Comparison of ENCODE assay signal across 8 mouse cellular contexts in the genomic region with DNA sequence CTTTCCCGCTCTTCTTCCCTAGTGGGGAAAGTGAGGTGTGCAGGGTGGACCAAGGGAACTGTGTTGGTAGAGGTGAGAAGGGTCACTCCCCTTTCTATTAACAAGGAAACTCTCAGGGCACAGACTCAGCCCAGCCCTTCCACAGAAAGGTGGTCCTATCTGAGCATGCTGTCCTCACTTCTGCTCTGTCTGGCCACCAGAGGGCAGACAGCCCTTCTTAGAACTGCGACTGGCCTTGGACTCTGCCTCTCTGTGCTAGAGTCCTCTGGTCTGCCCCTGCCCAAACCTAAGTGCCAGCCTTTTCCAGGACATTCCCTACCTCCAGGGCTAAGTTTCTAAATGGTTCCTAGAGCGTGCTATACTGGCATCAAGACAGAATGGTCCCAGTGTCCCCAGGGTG. TPM values are rescaled to one million over a fixed set of nuclear protein-coding genes. Genes with fewer than 3 reads are reported as not detected.
DNase-seq lines count a peak whose midpoint lies in the region; ATAC-seq and TF ChIP-seq lines count a peak whose summit lies in the region.

No protein-coding gene starts in this region.

- TF ChIP-seq CTCF in testis, adult 2 months (IDR thresholded peaks at IDR 0.05; ENCODE audit: control insufficient read depth, insufficient read depth, insufficient replicate concordance, low read depth, low read length): peak; percentile 66; the same call in 1 of the 2 replicates

- no peak overlapping the region for H3K27ac ChIP-seq in embryonic facial prominence, embryonic 15.5 days (replicated peaks)
- no peak overlapping the region for H3K27ac ChIP-seq in heart, embryonic 16.5 days (ENCODE audit: low read length)
- H3K27ac ChIP-seq in liver, embryonic 15.5 days (replicated peaks): no peak overlapping the region
- H3K27ac ChIP-seq in neural tube, embryonic 13.5 days (replicated peaks): no peak overlapping the region
- no peak overlapping the region for H3K27ac ChIP-seq in testis, adult 2 months (ENCODE audit: control insufficient read depth, insufficient read depth, low read depth, low read length)

- no peaks in the 10 kb centered on the region for H3K27me3 ChIP-seq in embryonic facial prominence, embryonic 15.5 days
- H3K27me3 ChIP-seq in heart, embryonic 16.5 days (ENCODE audit: control insufficient read depth, insufficient read depth, low read length): no peaks in the 10 kb centered on the region
- H3K27me3 ChIP-seq in liver, embryonic 15.5 days: peaks cover 7% of the 10 kb centered on the region; the same call in 1 of the 2 replicates
- no peaks in the 10 kb centered on the region for H3K27me3 ChIP-seq in neural tube, embryonic 13.5 days
- H3K27me3 ChIP-seq in testis, adult 2 months (ENCODE audit: control insufficient read depth, insufficient read depth, low read length): no peaks in the 10 kb centered on the region

- peak; percentile 55 to 64 for DNase-seq in CD8-positive naive resting alpha-beta T cell, adult 2 months (ENCODE audit: low read depth in 2 of 2, low spot score in 2 of 2)
- DNase-seq in adrenal gland, postnatal 14 days: peak; percentile 84
- DNase-seq in kidney, postnatal 10 days: peak; percentile 86

- H3K4me3 ChIP-seq in embryonic facial prominence, embryonic 15.5 days (replicated peaks): no peak overlapping the region
- no peak overlapping the region for H3K4me3 ChIP-seq in heart, embryonic 16.5 days (ENCODE audit: low read length)
- no peak overlapping the region for H3K4me3 ChIP-seq in liver, embryonic 15.5 days (replicated peaks)
- no peak overlapping the region for H3K4me3 ChIP-seq in neural tube, embryonic 13.5 days
- no peak overlapping the region for H3K4me3 ChIP-seq in testis, adult 2 months (ENCODE audit: control insufficient read depth, low read depth, low read length)

- H3K9me3 ChIP-seq in embryonic facial prominence, embryonic 15.5 days (replicated peaks): no peaks in the 10 kb centered on the region
- no peaks in the 10 kb centered on the region for H3K9me3 ChIP-seq in heart, embryonic 16.5 days (replicated peaks; ENCODE audit: control insufficient read depth, low read length)
- no peaks in the 10 kb centered on the region for H3K9me3 ChIP-seq in liver, embryonic 15.5 days (replicated peaks)
- H3K9me3 ChIP-seq in neural tube, embryonic 13.5 days: no peaks in the 10 kb centered on the region

- no peak overlapping the region for H3K4me2 ChIP-seq in embryonic facial prominence, embryonic 15.5 days (replicated peaks)
- no peak overlapping the region for H3K4me2 ChIP-seq in heart, embryonic 16.5 days (ENCODE audit: low read depth, low read length)
- no peak overlapping the region for H3K4me2 ChIP-seq in liver, embryonic 15.5 days
- H3K4me2 ChIP-seq in neural tube, embryonic 13.5 days: no peak overlapping the region

- peaks cover 12% of the 10 kb centered on the region for H3K4me1 ChIP-seq in embryonic facial prominence, embryonic 15.5 days
- H3K4me1 ChIP-seq in heart, embryonic 16.5 days (ENCODE audit: control insufficient read depth, insufficient read depth, low read length): peaks cover 5% of the 10 kb centered on the region; the same call in 1 of the 2 replicates
- no peaks in the 10 kb centered on the region for H3K4me1 ChIP-seq in liver, embryonic 15.5 days (replicated peaks)
- no peaks in the 10 kb centered on the region for H3K4me1 ChIP-seq in neural tube, embryonic 13.5 days (replicated peaks)
- peaks cover 7% of the 10 kb centered on the region for H3K4me1 ChIP-seq in testis, adult 2 months (ENCODE audit: control insufficient read depth, insufficient read depth, low read length)

- TF ChIP-seq POLR2A in testis, adult 2 months (IDR thresholded peaks at IDR 0.05; ENCODE audit: control insufficient read depth, low read depth, low read length): no peak

- 0 out of 2 replicates have a peak, but pooled peaks have one; percentile 55 for ATAC-seq in embryonic facial prominence, embryonic 15.5 days (ENCODE audit: insufficient number of reproducible peaks, low FRiP score, low TSS enrichment, low read depth)
- ATAC-seq in heart, embryonic 16.5 days (replicated peaks; ENCODE audit: extremely low read depth, insufficient read depth, low FRiP score): 0 out of 2 replicates have a peak, but pooled peaks have one; percentile 70
- peak; percentile 38; the same call in 1 of the 2 replicates for ATAC-seq in liver, embryonic 15.5 days (ENCODE audit: insufficient read depth)
- ATAC-seq in neural tube, embryonic 13.5 days (ENCODE audit: low read depth): peak; percentile 65; the same call in 1 of the 2 replicates

- no peaks in the 10 kb centered on the region for H3K36me3 ChIP-seq in embryonic facial prominence, embryonic 15.5 days
- no peaks in the 10 kb centered on the region for H3K36me3 ChIP-seq in heart, embryonic 16.5 days (ENCODE audit: control insufficient read depth, insufficient read depth)
- no peaks in the 10 kb centered on the region for H3K36me3 ChIP-seq in liver, embryonic 15.5 days (replicated peaks)
- H3K36me3 ChIP-seq in neural tube, embryonic 13.5 days: no peaks in the 10 kb centered on the region
- no peaks in the 10 kb centered on the region for H3K36me3 ChIP-seq in testis, adult 2 months (ENCODE audit: control insufficient read depth, insufficient read depth, low read length)

- no peak overlapping the region for H3K9ac ChIP-seq in embryonic facial prominence, embryonic 15.5 days
- H3K9ac ChIP-seq in heart, embryonic 16.5 days (ENCODE audit: low read length): no peak overlapping the region
- no peak overlapping the region for H3K9ac ChIP-seq in liver, embryonic 15.5 days
- no peak overlapping the region for H3K9ac ChIP-seq in neural tube, embryonic 13.5 days

- WGBS in embryonic facial prominence, embryonic 15.5 days: 36% methylated on average over 3 of the region's 3 CpGs
- WGBS in heart, embryonic 16.5 days: 32% methylated on average over 3 of the region's 3 CpGs
- WGBS in liver, embryonic 15.5 days (ENCODE audit: insufficient replicate concordance): 32% methylated on average over 3 of the region's 3 CpGs
- WGBS in neural tube, embryonic 13.5 days: 44% methylated on average over 3 of the region's 3 CpGs

RNA-seq across cellular contexts. Expression of gene Cd7, which starts 21.5 kb away (rescaled TPM):
- total RNA-seq in adrenal gland, postnatal 14 days (2021): 0.48 and 3.8 TPM in 2 replicates
- 0.46 and 1.1 TPM in 2 replicates for polyA plus RNA-seq in embryonic facial prominence, embryonic 15.5 days (2015; fragmentation: Nextera tagmentation; extraction: Ambion mirVana)
- 2.3 and 3.7 TPM in 2 replicates for polyA plus RNA-seq in heart, embryonic 16.5 days (2015; fragmentation: Nextera tagmentation; extraction: Ambion mirVana)
- polyA plus RNA-seq in liver, embryonic 15.5 days (2015; fragmentation: Nextera tagmentation; extraction: Ambion mirVana): 0.70 and 0.97 TPM in 2 replicates
- 0.20 TPM in 1 of 2 replicates, not detected in the other for polyA plus RNA-seq in neural tube, embryonic 13.5 days (2015; fragmentation: Nextera tagmentation; extraction: Ambion mirVana)
- polyA plus RNA-seq in testis, adult 2 months (2012; rRNA removed): 0.71 and 0.95 TPM in 2 replicates

RNA-seq across cellular contexts. Expression of gene Csnk1d, which starts 26.6 kb away (rescaled TPM):
- total RNA-seq in adrenal gland, postnatal 14 days (2021): 124 and 135 TPM in 2 replicates
- 123 and 125 TPM in 2 replicates for polyA plus RNA-seq in embryonic facial prominence, embryonic 15.5 days (2015; fragmentation: Nextera tagmentation; extraction: Ambion mirVana)
- 68.8 and 76.1 TPM in 2 replicates for polyA plus RNA-seq in heart, embryonic 16.5 days (2015; fragmentation: Nextera tagmentation; extraction: Ambion mirVana)
- polyA plus RNA-seq in liver, embryonic 15.5 days (2015; fragmentation: Nextera tagmentation; extraction: Ambion mirVana): 36.1 and 38.5 TPM in 2 replicates
- 135 and 138 TPM in 2 replicates for polyA plus RNA-seq in neural tube, embryonic 13.5 days (2015; fragmentation: Nextera tagmentation; extraction: Ambion mirVana)
- polyA plus RNA-seq in testis, adult 2 months (2012; rRNA removed): 97.0 and 111 TPM in 2 replicates

RNA-seq across cellular contexts. Expression of gene Sectm1b, which starts 45.7 kb away (rescaled TPM):
- not detected in 2 replicates for total RNA-seq in adrenal gland, postnatal 14 days (2021)
- polyA plus RNA-seq in embryonic facial prominence, embryonic 15.5 days (2015; fragmentation: Nextera tagmentation; extraction: Ambion mirVana): 1.2 and 1.3 TPM in 2 replicates
- polyA plus RNA-seq in heart, embryonic 16.5 days (2015; fragmentation: Nextera tagmentation; extraction: Ambion mirVana): 0.37 TPM in 1 of 2 replicates, not detected in the other
- polyA plus RNA-seq in liver, embryonic 15.5 days (2015; fragmentation: Nextera tagmentation; extraction: Ambion mirVana): 0.08 and 0.23 TPM in 2 replicates
- not detected in 2 replicates for polyA plus RNA-seq in neural tube, embryonic 13.5 days (2015; fragmentation: Nextera tagmentation; extraction: Ambion mirVana)
- not detected in 2 replicates for polyA plus RNA-seq in testis, adult 2 months (2012; rRNA removed)
